Mouse (Mus musculus) embryo, embryonic 10.5 days (tissue): ENCODE results near the gene Zfp941.

ENCODE experiments used
- DNase-seq: peaks from one replicate; pipeline ENCODE4 v3.0.0-alpha.2; 2015; ENCODE audit warnings: low spot score

Gene Zfp941

DNA sequence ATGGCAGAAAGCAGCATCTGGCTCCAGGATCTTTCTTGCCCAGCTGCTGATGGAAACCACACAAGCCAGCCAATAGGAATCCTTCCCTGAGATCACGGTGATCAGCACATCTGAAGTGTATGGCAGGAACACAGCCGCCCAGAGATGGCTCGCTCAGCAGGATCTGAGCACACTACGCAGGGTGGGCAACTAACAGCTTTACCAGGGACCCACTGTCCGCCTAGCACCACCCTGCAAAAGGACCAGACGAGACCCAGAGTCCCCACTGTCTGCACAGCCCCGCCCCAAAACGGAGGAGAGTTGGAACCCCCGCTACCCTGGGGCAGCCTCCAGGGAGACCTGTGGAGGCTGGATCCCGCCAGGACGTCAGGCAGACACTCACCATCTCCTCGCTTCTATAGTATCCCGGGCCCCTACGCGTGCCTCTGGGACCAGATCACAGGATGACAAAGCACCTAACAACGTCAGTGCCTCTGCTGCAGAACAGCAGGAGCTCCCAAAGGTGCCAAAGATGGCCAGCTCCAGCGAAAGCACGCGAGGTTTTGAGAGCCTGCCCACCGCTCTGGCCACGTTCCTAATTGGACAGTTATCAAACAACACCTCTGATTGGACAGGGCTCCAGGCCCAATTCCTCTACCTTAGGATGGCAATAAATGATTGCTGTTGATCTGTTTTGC is at the start of gene Zfp941:
Gene Zfp941 (minus strand): TSS at position 526 of the 677 bp plus-strand sequence.
- DNase-seq: peak; percentile 76

DNA sequence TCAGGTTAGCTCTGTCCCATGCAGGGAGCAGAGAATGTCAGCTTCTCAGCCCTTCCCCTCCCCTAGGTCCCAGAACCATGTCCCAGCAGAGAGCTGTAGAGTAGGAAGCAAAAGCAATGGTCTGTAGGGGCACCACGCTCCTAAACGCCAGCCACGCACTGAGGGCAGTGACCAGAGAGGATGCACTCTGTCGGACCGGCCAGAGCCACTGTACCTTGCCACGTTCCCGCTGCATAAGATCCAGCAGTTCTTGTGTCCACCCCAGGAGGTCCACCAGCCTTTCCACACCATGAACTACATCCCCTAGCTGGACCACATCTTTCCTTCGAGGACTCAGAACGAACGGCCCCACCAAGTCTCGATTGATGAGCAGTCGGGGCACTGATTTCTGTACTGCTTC is 42.8 kb upstream of the Zfp941 start:
- no peak for DNase-seq

DNA sequence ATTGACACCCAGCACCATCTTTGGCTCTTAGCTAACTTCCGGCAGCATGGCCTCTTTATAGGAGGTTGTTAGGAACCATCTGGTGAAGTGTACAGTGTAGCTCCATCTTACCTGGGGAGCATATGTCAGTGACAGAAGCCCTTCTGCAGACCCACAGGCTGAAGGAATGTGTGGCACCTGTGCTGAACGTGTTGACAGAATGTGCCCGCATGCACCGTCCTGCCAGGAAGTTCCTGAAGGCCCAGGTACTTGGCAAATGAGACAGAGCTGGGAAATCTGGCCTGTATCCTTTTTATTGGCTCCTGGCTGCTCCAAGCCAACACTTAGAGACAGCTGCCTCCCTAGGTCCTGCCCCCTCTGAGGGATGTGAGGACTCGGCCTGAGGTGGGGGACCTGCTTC is 38.8 kb upstream of the Zfp941 start:
- DNase-seq: no peak

DNA sequence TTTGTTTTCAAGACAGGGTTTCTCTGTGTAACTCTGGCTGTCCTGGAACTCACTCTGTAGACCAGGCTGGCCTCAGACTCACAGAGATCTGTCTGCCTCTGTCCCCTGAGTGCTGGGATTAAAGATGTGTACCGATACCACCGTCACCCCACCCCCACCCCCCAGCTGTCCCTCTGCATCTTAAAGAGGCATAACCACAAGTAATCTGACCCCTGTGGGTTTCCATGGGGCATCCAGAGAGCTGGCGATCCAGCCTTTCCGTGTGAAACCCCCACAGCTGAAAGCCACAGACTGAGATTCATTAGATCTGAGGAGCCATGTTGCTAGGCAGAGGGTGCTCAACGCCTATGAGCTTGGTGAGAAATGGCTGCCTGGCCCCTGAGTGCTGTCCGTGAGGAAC is 38.0 kb upstream of the Zfp941 start:
- DNase-seq: no peak

DNA sequence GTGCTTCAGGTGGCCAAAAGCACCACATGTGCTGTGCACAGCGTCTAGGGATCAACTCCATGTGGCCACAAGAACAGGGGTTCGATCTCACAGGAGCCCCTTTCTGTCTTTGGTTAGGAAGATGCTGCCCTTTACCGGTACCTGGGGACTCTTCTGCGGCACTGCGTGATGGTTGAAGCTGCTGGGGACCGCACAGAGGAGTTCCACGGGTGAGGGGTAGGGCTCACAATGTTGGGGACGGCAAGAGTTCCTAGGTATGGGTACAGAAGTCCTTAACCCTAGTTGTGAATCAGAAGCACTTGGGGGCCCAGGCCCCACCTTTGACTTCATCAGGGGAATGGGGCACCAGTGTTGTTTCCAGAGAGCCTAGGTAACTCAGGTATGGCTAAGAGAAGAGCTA is 36.8 kb upstream of the Zfp941 start:
- no peak for DNase-seq

DNA sequence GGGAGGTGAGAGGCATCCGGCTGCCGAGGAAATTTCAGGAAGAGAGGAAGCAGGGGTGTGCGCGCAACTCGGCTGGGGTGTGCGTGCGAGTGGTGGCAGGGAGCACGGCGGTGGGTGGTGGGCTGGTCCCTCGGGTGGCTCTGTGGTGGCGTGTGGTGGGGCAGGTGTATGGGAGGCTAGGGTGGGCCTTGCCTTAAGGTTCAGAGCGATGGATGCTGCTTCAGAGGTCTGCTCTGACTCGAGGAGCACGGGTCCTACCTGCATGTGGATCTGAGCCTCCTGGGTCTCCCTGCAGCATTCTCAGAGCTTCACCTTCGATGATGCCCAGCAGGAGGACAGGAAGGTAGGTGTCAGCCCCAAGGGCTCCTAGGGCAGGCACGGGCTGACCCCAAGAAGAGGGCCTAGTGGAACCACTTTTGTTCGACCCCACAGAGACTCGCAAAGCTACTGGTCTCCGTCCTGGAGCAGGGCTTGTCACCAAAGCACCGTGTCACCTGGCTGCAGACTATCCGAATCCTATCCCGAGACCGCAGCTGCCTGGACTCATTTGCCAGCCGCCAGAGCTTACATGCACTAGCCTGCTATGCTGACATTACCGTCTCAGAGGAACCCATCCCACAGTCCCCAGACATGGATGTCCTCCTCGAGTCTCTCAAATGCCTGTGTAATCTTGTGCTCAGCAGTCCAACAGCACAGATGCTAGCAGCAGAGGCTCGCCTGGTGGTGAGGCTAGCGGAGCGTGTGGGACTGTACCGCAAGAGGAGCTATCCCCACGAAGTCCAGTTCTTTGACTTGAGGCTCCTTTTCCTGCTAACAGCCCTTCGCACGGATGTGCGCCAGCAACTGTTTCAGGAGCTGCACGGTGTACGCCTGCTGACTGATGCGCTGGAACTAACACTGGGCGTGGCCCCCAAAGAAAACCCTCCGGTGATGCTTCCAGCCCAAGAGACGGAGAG is 35.9 kb upstream of the Zfp941 start, which contains the start of gene Bet1l:
Gene Bet1l (minus strand): TSS at position 28 of the 956 bp plus-strand sequence.
- peak; percentile 12 for DNase-seq

DNA sequence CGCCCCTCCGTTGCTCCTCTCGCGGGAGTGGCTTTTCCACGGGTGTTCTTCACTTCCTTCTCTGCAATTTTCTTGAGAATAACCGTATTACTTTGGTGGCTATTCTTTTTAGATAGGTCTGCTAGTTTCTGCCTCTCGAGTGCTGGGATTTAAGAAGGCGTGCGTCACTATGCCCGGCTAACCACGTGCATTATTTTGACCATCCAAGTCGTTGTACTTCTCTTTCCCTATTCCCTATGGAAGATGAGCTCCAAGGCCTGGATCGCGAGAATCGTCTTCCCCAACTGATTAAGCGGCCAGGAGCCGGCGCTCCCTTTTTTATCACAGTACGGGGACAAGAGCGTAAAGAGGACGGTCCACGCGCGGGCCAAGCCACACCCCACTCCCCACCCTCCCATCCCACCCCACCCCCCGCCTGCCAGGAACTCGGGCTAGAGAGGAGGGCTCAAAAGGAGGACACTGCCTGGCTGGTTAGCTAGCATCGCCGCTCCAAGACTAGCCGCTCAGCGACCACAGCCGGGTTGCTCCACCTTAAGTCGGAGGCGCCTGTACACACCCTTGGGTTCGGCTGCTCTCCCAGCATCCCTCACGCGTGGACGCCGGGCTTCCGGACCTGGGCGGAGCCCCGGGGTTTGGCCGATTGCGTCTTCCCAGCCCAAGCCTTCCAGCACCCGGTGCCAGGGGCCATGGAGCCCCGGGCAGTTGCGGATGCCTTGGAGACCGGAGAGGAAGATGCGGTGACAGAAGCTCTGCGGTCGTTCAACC is 35.0 kb upstream of the Zfp941 start, which contains the start of gene Ric8a:
Gene Ric8a (plus strand): TSS at position 173 of the 765 bp plus-strand sequence.
- peak; percentile 81 for DNase-seq

DNA sequence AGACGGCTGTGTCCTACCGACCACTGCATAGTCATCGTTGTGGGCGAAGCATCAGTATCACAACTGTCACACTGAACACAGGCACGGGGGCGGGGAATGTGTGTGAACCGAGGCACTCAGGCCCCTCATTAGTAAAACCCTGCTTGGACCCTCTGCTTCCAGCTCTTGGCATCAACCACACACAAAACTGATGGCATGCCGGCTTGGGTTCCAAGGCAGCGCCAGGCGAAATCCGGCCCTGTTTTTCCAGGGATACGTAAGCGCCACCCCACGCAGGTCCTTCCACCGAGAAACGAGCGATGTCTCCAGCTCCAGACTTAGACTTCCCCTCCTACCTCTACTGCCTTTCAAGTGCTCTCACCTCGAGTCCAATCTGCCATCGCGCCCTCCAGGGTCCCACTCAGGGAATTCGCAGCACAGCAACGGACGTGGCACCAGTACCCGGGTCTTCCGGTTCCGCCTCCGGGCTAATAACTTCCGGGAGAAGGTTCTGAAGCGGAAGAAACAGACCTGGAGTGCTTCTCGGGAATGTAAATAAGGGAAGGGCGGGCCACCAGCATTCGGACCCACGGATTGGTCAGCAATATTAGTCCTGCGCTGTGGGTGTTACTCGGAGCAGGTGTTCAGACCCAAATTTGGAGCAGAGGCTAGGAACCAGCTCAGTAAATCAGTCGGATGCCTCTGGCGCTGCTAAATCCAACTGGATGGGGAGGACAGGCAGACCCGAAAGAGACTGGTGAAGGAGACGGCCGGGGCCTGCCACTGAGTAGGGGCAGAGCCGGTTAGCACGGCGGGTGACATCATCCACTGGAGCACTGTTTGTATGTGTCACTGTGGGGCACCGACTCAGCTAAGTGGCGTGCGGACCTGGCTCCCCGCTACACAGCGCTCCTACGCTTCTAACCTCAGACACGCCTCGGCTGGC is 34.1 kb upstream of the Zfp941 start, which contains the start of gene Gm45785:
Gene Gm45785 (minus strand): TSS at position 472 of the 925 bp plus-strand sequence.
- DNase-seq: peak; percentile 94

DNA sequence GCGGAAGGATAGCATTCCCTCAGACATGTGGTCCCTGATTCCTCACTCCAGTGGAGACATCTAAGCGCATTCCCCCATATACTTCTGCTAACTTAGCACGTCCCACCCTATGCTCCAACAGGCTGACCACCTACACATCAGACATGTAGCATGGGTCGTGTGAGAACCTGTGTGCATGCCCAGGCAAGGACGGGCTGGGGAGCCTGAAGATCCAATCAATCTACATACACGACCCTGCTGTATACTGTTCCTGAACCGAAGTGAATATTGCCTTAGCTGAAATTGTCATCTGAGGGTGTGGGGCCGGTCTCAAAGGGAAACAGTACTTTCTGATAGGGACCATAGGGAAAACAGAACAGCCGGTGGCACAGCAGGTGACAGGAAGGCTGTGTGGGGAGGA is 33.2 kb upstream of the Zfp941 start:
- no peak for DNase-seq

DNA sequence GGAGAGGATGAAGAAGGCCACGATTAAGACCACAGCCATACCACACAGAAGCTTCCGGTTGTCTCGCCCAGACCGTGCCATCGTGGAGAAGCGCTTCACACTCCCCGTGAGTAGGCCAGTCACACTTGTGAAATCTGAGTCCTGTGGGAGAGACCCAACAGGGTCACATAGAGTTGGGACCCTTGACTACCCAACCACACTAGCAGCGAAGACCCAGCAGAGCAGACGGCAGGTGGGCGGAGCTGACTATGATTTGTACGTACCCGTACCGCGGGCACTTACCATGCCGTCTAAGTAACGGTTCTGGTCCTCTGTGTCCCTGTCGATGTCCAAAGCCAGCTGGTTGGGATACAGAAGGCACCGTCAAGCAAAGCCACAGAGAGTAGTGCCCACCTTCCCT is 32.5 kb upstream of the Zfp941 start:
- no peak for DNase-seq

DNA sequence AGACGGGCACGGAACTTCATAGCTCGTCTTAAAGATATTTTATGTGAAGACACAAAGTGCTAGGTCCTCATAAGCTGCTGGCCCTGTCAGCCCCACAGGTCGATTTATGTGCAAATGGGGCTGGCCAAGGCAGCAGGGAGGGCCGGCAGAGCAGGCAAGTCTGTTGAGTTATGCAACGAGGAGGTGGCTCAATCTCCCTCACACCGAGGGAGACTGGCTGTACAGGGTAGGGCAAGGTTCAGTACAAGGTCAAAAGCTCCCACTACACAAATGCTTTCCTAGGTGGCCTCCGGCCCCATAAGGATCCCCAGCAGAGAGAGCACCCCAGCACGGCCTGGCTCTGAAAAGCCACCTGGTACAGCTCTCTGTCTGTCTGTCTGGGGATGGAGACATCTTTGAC is 31.4 kb upstream of the Zfp941 start:
- no peak for DNase-seq

DNA sequence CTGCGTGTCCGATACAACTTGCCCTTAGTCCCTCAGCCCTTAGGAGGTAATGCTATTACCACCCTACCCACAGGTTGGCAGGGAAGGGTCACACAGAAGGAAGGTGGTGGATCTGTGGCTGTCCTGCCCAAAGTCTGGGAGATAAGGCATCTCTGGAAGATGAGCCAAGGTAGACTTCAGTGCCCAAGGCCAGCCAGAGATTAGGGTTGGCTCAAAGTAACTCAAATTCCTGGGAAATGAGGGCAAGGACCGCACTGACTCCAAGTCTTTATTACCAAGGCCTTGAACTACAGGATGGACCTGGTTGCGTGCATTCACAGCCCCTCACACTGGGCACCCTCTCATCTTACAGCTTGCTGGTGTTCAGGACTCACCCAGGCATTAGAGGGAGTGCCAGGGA is 29.9 kb upstream of the Zfp941 start:
- DNase-seq: no peak

DNA sequence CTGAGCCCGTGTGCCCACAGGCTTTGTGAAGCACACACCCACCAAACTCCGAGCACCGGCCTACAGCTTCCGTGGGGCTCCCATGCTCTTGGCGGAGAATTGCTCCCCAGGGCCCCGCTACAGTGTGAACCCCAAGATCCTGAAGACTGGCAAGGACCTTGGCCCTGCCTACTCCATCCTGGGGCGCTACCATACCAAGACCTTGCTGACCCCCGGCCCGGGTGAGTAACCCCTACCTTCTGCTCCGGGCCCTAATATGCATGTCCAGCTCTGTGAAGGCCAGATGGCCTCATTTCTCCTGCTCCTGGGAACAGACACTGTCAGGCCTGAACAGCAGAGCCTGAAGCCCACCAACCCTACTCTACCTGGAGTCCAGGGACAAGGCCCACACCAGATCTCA is 26.6 kb upstream of the Zfp941 start:
- DNase-seq: no peak

DNA sequence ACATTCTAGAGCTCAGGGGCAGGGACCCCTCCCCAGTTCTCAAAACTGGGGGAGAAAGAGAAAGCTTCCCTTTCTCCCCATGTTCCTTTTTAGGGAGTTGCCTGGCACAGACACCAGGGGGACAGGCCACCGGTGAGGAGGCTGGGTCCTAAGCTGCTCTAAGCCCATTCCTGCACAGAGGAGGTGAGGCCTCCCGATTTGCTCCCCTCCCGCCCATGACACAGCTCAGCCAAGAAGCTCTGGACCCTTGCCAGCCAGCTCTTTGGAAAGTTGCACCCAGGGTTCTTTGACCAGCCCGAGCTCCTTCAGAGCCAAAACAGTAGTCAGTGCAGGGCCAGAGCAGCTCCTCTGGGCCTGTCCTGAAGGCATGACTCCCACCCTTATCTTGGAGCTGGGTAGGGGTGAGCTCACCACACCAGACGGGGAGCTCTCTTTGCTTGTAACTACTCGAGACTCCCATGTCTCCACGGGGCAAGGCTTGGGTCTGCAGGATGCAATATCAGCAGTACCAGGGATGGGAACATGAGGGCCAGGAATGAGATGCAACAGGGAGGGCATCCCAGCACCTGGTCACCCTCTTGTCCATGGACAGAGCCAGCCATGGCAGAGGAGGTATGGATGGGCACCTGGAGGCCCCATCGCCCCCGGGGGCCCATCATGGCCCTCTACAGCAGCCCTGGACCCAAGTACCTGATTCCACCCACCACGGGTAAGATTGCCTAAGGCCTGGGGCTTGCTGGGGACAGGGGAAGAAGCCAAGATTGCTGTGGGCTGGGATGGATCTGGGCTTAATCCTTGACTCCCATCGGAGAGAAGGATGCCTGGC is 26.0 kb upstream of the Zfp941 start, which contains the start of gene Odf3:
Gene Odf3 (plus strand): TSS at position 51 of the 826 bp plus-strand sequence.
- DNase-seq: no peak

DNA sequence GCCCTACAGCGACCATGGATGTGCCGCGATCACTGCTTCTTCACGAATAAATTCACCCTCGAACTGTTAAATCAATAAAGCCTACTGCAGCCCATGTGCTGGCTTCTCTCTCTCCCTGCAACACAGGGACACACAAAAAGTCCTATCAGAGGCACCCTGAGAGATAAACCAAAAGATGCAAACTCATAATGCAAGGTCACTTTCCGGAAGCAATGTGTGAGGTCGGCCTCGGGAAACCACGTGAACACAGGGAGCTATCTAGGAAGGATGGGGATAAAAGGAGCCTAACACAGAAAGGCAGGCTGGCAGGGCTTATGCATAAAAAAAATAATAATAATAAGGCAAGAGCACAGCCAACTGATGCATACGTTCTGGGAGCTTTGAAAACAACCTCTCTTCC is 24.7 kb upstream of the Zfp941 start:
- DNase-seq: no peak

DNA sequence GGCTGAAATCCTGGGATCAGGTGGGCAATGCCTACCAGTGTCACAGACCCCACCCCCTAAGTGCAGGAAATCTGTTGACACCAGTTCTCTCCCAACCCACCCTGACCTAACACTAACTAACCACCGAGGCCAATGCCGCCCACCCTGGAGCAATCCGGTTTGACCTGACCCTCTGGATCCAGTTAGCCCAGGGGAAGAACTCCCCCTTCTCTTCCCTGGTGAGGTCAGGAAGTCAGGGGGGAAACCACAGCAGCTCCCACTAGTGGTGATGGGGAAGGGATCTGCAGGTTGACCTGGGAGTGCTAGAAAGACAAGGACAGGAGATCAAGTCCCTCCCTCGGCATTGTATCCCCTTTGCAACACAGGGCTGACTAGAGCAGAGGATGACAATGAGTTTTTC is 23.7 kb upstream of the Zfp941 start:
- no peak for DNase-seq

DNA sequence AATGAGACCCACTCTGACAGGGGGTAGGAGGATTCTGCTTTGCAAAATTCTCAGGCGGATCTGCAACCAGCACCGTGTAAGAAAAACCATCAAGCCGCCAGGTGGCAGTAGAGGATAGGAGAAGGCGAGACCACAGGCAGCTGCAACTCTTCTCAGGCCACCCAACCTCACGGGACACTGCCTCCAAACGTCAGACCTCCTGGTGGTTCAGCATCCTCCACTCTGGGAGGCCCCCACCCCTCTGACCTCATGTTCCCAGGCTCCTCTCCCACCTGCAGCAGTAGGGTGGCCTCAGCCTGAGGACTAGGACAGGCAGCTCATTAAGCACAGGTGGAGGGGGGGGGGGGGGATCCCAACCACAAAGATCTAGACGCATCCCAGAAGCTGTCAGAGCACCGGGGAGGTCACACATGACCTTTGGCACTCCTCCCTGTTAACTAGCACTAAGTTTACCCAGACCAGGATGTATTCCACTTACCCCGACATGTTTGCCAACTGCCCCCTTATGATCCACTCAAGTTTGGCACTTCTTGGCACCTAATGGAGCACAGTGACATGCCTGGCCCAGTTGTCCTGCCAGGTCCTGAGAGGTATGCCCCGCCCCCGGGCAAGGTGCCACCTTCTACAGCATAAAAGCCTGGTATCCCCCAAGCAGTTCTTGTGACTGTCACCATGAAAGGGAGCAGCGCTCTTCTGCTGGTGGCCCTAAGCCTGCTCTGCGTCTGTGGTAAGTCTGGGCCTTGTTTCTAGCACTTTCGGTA is 23.1 kb upstream of the Zfp941 start, which contains the start of gene Scgb1c1:
Gene Scgb1c1 (plus strand): TSS at position 643 of the 761 bp plus-strand sequence.
- DNase-seq: peak; percentile 91

DNA sequence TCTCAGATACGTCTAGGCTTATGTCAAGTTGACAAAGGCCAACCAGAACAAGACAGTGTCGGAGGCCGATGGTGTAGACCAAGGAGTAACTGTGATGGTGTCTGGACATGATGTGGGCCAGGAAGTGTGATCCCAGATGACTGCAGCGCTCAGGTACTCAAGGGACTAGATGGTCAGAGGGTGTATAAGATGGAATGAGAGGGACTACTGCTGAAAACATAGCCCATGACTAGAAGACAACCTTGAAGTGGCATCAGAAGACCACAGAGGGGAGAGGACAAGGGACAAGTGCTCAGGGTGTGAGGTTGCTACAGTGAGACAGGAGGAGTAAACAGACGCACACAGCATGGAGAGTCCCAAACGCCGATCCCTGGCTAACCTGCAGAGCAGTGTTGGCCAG is 21.8 kb upstream of the Zfp941 start:
- no peak for DNase-seq
